In genomic region chr8:124368213-124368612, GRCm38 (mm10) we compare ENCODE assay signal across 8 mouse cellular contexts.
DNase-seq lines count a peak whose midpoint lies in the region; ATAC-seq and TF ChIP-seq lines count a peak whose summit lies in the region.

No protein-coding gene starts in this region.

- no peak overlapping the region for H3K27ac ChIP-seq in intestine, embryonic 15.5 days

- H3K27me3 ChIP-seq in intestine, embryonic 15.5 days (replicated peaks), result no peaks in the 10 kb centered on the region

- H3K36me3 ChIP-seq in intestine, embryonic 15.5 days, result no peaks in the 10 kb centered on the region

- H3K9ac ChIP-seq in intestine, embryonic 15.5 days, result no peak overlapping the region

- ATAC-seq in CD4-positive, CD25-positive, alpha-beta regulatory T cell, adult 4 months, result peak; percentile 65
- ATAC-seq in erythroid progenitor cell, adult 5-6 weeks (replicated peaks; ENCODE audit: low FRiP score, poor library complexity, severe bottlenecking), result 0 out of 2 replicates have a peak, but pooled peaks have one; percentile 48
- peak; percentile 67; the same call in 1 of the 2 replicates for ATAC-seq in intestine, embryonic 15.5 days

- WGBS in intestine, embryonic 15.5 days, result 19% methylated on average over 8 of the region's 8 CpGs

- peak; percentile 63 for DNase-seq in gastrocnemius, adult 18-20 months (ENCODE audit: low spot score)
- DNase-seq in gastrocnemius, postnatal 25 days, result no peak
- peak; percentile 79 for DNase-seq in brain, embryonic 14.5 days (ENCODE audit: low read depth)
- peak; percentile 81 for DNase-seq in lung, postnatal 36 days
- peak; percentile 49 for DNase-seq in skeletal muscle tissue, adult 2 months (ENCODE audit: low read depth, low spot score)

- H3K4me3 ChIP-seq in intestine, embryonic 15.5 days (replicated peaks), result no peak overlapping the region

- no peak for TF ChIP-seq POLR2A in brain, embryonic 14.5 days (IDR thresholded peaks at IDR 0.05; ENCODE audit: borderline replicate concordance, extremely low read depth, insufficient read depth, insufficient read length, poor library complexity, severe bottlenecking)

- H3K9me3 ChIP-seq in intestine, embryonic 15.5 days, result no peaks in the 10 kb centered on the region

- no peak overlapping the region for H3K4me2 ChIP-seq in intestine, embryonic 15.5 days (replicated peaks)

- no peaks in the 10 kb centered on the region for H3K4me1 ChIP-seq in intestine, embryonic 15.5 days (replicated peaks)

- TF ChIP-seq CTCF in brain, embryonic 14.5 days (IDR thresholded peaks at IDR 0.05; ENCODE audit: borderline replicate concordance, extremely low read depth, insufficient read depth, insufficient read length), result peak; percentile 94
